Mouse (Mus musculus) urinary bladder, postnatal 25 days (tissue): ENCODE measurements at regions not wholly inside any gene's neighbourhood (a gene's known extent, or its start where the extent isn't known, plus 50 kb on each side); places are given as distances from the start of the nearest gene placed in this dataset.

ENCODE experiments used
- DNase-seq: peaks from one replicate; pipeline ENCODE4 v3.0.0; 2022; ENCODE audit warnings: low spot score

- no peak for DNase-seq
Observed at GRCm38 (mm10) chr1:43247609-43248008, 50.8 kb upstream of the Fhl2 start.

DNA sequence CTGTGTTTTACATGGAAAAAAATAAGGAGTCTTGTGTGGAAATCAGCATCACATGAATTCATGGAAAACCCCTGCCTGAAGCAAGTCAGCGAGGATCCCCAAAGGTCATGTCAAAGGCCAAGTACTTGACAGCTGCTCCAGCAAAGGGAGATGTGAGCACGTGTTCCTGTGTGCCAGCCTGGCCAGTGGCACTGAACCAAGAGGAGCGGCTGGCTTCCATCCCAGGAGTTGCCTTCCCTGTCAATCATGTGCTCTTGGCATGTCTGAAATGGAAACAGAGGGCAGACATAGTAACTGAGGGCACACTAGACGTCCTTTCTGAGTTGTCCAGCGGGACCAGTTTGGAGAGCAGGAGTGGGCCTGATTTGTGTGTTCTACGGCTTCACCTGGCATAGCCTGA is 53.5 kb upstream of the Fhl2 start:
- DNase-seq = no peak

- DNase-seq = no peak
Observed at GRCm38 (mm10) chr1:43251356-43251755, 54.6 kb upstream of the Fhl2 start.

- no peak for DNase-seq
Observed at GRCm38 (mm10) chr1:43254129-43254528, 57.3 kb upstream of the Fhl2 start.

- no peak for DNase-seq
Observed at GRCm38 (mm10) chr1:43256078-43256477, 59.3 kb upstream of the Fhl2 start.

- DNase-seq = no peak
Observed at GRCm38 (mm10) chr1:43257909-43258308, 61.1 kb upstream of the Fhl2 start.

GRCm38 (mm10) chr1:43259841-43260240 is 63.1 kb upstream of the Fhl2 start:
- DNase-seq = no peak

DNA sequence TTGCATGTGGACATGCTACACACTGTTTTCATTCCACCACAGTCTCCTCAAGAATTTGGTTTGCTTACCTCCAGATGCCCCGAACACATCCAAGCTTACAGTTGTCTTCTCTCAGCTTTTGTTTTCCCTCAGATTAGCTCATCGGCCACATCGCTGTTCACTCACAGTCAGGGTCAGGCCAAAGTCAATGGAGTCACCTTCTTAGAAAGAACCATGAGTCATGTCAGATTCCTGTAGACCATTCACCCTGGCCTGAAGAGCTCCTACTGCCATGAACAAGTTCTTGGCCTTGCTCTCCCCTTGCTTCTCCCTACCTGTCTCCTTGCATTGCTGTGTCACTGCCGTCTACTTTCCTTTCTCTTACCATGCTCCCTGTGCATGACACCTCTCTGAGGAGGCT is 63.7 kb upstream of the Fhl2 start:
- DNase-seq = no peak

- peak; percentile 63 for DNase-seq
Observed at GRCm38 (mm10) chr1:43264407-43264889, 67.7 kb upstream of the Fhl2 start.

DNA sequence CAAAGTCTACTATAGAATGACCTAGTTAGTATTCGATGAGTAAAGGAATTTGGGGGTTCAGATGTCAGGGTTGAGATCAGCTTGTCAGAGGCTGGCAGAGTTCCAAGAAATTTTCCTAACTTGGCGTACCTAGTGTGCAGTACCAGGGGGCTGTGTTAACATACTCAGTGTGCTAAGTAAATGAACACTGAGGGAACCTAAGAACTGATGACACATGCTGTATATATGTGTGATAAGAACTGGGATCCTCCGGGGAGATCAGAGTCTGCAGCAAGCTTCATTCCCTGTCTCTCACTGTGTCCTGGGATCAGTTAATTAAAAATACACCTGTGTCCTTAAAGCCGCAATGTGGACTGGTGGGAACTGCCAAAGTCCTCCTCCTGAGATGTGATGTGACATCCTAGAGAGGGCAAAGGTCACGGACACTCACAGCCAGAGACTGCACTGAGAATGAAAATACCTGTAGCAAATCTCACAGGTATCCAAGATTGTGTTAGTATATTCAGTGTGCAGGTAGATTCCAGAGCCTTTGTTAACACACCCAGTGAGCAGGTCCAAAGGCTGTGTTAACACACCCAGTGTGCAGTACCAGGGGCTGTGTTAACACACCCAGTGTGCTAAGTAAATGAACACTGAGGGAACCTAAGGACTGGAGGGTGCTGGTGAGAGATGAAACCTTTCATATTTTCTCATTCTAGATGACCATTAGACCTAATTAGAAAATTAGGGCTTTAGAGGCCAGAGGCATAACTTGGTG is 69.1 kb upstream of the Fhl2 start:
- no peak for DNase-seq

GRCm38 (mm10) chr1:43269685-43270084 is 72.9 kb upstream of the Fhl2 start:
- peak; percentile 9 for DNase-seq

DNA sequence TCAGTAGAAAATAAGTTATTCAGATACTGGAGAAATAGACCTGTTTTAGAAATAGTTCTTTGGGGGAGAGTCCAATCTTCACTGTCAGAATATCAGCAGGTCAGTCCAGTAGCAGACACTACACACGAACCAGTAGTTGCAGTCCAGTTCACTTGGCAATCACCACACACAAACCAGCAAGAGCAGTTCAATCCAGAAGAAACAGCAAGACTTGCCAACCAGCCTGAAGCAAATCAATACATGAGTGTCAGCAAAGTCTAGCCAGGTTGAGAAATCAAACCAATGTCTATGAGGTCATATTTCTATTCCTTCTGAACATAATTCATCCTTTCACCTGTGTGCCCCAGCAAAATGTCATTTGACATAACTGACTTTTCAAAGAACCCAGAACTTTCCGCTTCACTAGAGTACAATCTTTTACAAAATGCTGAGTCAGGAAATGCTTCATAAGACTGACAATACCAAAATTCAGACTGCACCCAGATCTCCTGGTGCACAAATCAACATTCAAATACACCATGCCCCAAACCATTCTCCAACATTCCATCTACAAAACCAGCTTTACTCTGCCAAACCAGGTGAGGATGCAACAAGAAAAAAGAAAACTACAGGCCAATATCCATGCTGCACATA is 76.6 kb upstream of the Fhl2 start:
- no peak for DNase-seq

DNA sequence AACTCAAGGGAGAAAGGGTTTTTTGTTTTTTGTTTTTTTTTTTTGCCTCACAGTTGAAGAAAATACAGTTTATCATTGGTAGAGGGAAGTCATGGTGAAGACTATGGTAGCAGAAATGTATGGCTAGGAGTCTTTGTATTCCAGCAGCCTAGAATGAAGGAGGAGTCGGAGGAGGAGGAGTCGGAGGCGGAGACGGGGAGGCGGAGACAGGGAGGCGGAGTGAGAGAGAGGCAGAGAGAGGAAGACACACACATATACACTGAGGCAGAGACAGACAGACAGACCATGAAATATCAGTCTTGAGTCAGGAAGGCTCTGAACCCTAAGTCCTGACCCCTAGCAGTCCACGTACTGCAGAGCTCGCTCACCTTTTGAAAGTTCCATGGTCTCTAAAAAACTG is 95.0 kb upstream of the Fhl2 start:
- DNase-seq = no peak

GRCm38 (mm10) chr1:43292561-43292960 is 95.8 kb upstream of the Fhl2 start:
- no peak for DNase-seq

- DNase-seq = no peak
Observed at GRCm38 (mm10) chr1:43294221-43295012, 97.6 kb upstream of the Fhl2 start.

DNA sequence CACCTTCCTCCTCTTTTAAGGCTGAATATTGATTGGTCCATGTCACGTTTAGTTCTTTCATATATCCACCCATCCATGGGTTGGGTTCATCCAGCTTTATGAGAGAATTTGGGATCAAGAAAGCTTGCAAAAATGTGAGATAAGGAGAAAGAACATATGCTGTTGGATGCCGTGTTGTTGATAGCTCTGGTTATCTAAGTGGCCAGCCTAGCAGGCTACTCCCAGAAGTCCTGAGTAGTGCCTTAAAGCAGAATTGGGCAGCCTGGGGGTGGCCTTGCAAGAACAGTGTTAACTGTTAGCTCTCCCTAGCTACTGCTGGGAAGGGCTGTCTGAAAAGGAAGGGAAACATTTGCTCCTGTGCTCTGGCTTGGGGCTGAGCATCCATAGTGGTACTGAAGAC is 100.8 kb upstream of the Fhl2 start:
- DNase-seq = no peak

GRCm38 (mm10) chr1:43298746-43299145 is 102.0 kb upstream of the Fhl2 start:
- DNase-seq = no peak

DNA sequence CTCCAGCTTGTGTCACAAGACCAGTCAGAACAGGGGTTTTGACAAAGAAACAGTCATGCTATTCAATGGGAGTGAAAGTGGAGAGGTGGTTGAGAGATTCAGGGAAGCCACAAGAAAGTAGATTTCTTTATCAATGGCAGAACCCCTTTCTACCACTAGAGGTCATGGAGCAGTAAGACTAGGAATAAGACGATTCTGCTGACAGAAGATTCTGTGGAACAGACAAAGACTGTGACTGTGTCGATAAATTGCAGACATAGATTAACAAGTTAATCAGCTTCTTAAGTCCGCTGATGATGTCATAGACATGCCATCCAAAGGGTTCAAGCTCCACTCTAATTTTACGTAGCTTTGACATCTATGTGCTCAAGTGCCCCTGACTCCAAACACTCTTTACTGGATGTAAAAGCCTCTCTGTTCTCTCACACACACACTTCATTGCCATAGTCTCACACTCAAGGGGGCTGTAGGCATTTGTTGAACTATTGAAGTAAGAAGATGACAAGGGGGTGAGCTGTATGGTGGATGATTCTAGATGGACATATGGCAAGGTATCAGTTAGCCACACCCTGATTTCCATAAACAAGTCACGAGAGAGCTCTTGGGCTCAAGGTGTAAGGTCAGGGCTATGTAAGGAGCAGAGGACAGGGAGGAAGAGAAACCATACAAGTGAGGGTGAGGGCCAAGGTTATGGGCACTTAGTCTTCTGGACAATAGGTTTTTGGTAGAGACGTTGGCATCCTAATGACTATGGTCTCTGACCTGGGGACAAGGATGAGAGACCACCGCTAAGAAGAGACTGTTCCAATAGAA is 102.9 kb upstream of the Fhl2 start:
- DNase-seq = no peak

GRCm38 (mm10) chr1:43300676-43301075 is 103.9 kb upstream of the Fhl2 start:
- DNase-seq = no peak

DNA sequence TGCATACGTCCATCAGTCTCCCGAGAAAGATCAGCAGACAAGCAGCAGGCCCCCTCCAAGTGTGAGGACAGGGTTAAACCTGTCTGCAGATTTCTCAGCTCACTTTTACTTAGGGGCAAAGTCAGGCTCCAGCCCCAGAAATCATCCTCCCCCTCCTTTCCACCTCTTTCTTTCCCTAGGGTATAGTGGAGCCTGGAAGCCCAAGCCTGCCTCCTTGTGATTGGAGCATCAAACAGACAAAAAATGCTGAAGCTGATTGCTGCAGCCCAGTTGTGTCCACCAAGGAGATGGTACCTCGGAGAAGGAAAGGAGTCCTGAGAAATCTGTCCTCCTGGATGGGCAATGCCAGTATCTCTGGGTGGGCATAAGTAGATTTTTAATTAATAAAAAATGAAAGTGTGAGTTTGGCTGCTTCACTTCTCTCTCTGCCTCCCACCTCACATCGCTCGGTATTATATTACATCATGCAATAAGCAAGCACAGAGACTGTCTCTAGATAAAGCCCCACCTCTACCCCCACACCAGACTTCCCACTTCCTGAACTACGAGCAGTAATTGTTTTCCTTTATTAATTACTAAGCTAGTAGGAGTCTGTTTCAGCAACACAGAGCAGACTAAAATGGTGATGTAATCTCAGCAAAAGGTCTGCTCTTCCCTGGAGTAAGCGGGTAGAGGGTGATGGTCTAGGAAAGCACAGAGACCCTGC is 105.2 kb upstream of the Fhl2 start:
- no peak for DNase-seq

- DNase-seq = no peak
Observed at GRCm38 (mm10) chr1:43302657-43303056, 105.9 kb upstream of the Fhl2 start.
